14 mouse cellular contexts compared by ENCODE assay signal in the genomic region with DNA sequence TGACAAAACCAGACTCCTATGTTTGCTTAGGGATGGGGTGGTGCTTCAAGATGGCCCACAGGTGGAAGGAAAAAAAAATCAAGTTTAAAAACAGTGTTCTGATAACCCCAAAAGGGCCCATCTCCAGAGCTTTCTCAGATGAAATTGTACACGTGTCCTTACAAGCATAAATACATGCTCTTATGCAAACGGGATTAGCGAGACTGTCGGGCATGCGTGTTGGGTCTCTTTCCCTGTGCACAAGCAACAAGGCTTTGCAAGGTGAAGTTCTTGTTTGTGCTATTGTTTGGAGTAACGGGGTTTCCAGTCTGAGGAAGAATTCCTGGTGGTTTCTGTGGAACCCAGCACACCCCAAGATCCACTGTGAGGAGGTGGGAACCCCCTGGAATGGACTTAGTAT. TPM values are rescaled to one million over a fixed set of nuclear protein-coding genes. Genes with fewer than 3 reads are reported as not detected.
DNase-seq lines count a peak whose midpoint lies in the region; ATAC-seq and TF ChIP-seq lines count a peak whose summit lies in the region.
"Had no signal": no experiment of that assay in that cellular context is flagged by ENCODE, and none has a peak within 500 bp of the region (broad histone marks: within the 10 kb centered on the region; RNA-seq: fewer than 3 reads in every experiment).

No protein-coding gene starts in this region.

- 73% methylated on average over 6 of the region's 6 CpGs for WGBS in forebrain, embryonic 13.5 days
- WGBS in forebrain, embryonic 16.5 days, result 78% methylated on average over 6 of the region's 6 CpGs
- 77% methylated on average over 6 of the region's 6 CpGs for WGBS in hindbrain, embryonic 16.5 days
- 86% methylated on average over 6 of the region's 6 CpGs for WGBS in hindbrain, embryonic 12.5 days
- 51% methylated on average over 6 of the region's 6 CpGs for WGBS in stomach, postnatal 0 days

- no peak for TF ChIP-seq EP300 in stomach, postnatal 0 days (optimal IDR thresholded peaks at IDR 0.05)

- DNase-seq in retina, adult 2 months (ENCODE audit: low read depth, low spot score), result peak; percentile 64
- DNase-seq in retina, postnatal 1 day, result no peak
- no peak for DNase-seq in stomach, postnatal 0 days (ENCODE audit: low spot score)
- no peak for DNase-seq in T-cell, adult 2 months (ENCODE audit: low spot score)
- DNase-seq: gastrocnemius, postnatal 10 days; kidney, postnatal 36 days; lung, postnatal 10 days had no signal

- peak overlapping the region; percentile 21; the same call in 1 of the 2 replicates for H3K4me2 ChIP-seq in forebrain, embryonic 13.5 days
- H3K4me2 ChIP-seq in forebrain, embryonic 16.5 days (ENCODE audit: low read length), result no peak overlapping the region
- peak overlapping the region; percentile 97 for H3K4me2 ChIP-seq in hindbrain, embryonic 16.5 days (ENCODE audit: low read length)
- no peak overlapping the region for H3K4me2 ChIP-seq in hindbrain, embryonic 12.5 days (replicated peaks)
- peak overlapping the region; percentile 86 for H3K4me2 ChIP-seq in stomach, postnatal 0 days (replicated peaks; ENCODE audit: low read depth)

- no peaks in the 10 kb centered on the region for H3K27me3 ChIP-seq in forebrain, embryonic 13.5 days
- no peaks in the 10 kb centered on the region for H3K27me3 ChIP-seq in forebrain, embryonic 16.5 days (replicated peaks; ENCODE audit: control insufficient read depth, insufficient read depth, low read length)
- no peaks in the 10 kb centered on the region for H3K27me3 ChIP-seq in hindbrain, embryonic 16.5 days (replicated peaks; ENCODE audit: control insufficient read depth, insufficient read depth, low read length)
- no peaks in the 10 kb centered on the region for H3K27me3 ChIP-seq in hindbrain, embryonic 12.5 days
- no peaks in the 10 kb centered on the region for H3K27me3 ChIP-seq in stomach, postnatal 0 days (ENCODE audit: control insufficient read depth, insufficient read depth, low read length)
- H3K27me3 ChIP-seq: intestine, embryonic 15.5 days; limb, embryonic 15.5 days had no signal

- ATAC-seq in forebrain, embryonic 13.5 days, result no peak
- no peak for ATAC-seq in forebrain, embryonic 16.5 days
- ATAC-seq in hindbrain, embryonic 16.5 days, result no peak
- ATAC-seq in hindbrain, embryonic 12.5 days (ENCODE audit: low FRiP score), result no peak
- no peak for ATAC-seq in stomach, postnatal 0 days (ENCODE audit: low FRiP score, low TSS enrichment)
- ATAC-seq: intestine, embryonic 15.5 days had no signal

- H3K36me3 ChIP-seq in forebrain, embryonic 13.5 days (ENCODE audit: poor library complexity, severe bottlenecking), result peaks cover 12% of the 10 kb centered on the region
- H3K36me3 ChIP-seq in forebrain, embryonic 16.5 days (ENCODE audit: control insufficient read depth, insufficient read depth), result peaks cover 3% of the 10 kb centered on the region; the same call in 1 of the 2 replicates
- peaks cover 5% of the 10 kb centered on the region for H3K36me3 ChIP-seq in hindbrain, embryonic 16.5 days (ENCODE audit: control insufficient read depth, insufficient read depth, low read length)
- H3K36me3 ChIP-seq in hindbrain, embryonic 12.5 days, result peaks cover 6% of the 10 kb centered on the region
- H3K36me3 ChIP-seq in stomach, postnatal 0 days (ENCODE audit: control insufficient read depth, insufficient read depth, low read length), result 0 out of 2 replicates have a peak, but pooled peaks cover 3% of the 10 kb centered on the region

- no peaks in the 10 kb centered on the region for H3K9me3 ChIP-seq in forebrain, embryonic 13.5 days (replicated peaks)
- no peaks in the 10 kb centered on the region for H3K9me3 ChIP-seq in forebrain, embryonic 16.5 days (ENCODE audit: control insufficient read depth, low read length)
- no peaks in the 10 kb centered on the region for H3K9me3 ChIP-seq in hindbrain, embryonic 16.5 days (ENCODE audit: control insufficient read depth, low read length)
- no peaks in the 10 kb centered on the region for H3K9me3 ChIP-seq in hindbrain, embryonic 12.5 days (replicated peaks)
- H3K9me3 ChIP-seq in stomach, postnatal 0 days (ENCODE audit: control insufficient read depth, low read length), result no peaks in the 10 kb centered on the region
- H3K9me3 ChIP-seq: forebrain, embryonic 10.5 days; intestine, embryonic 15.5 days; limb, embryonic 15.5 days had no signal

- H3K9ac ChIP-seq in forebrain, embryonic 13.5 days, result peak overlapping the region; percentile 37; the same call in 1 of the 2 replicates
- no peak overlapping the region for H3K9ac ChIP-seq in forebrain, embryonic 16.5 days (replicated peaks; ENCODE audit: low read depth, low read length)
- H3K9ac ChIP-seq in hindbrain, embryonic 16.5 days (ENCODE audit: low read depth, low read length), result no peak overlapping the region
- no peak overlapping the region for H3K9ac ChIP-seq in hindbrain, embryonic 12.5 days
- H3K9ac ChIP-seq in stomach, postnatal 0 days (ENCODE audit: low read length), result no peak overlapping the region
- H3K9ac ChIP-seq: intestine, embryonic 15.5 days; limb, embryonic 15.5 days had no signal

- no peak for TF ChIP-seq CTCF in stomach, postnatal 0 days (IDR thresholded peaks at IDR 0.05; ENCODE audit: low read depth)

- no peak overlapping the region for H3K4me3 ChIP-seq in forebrain, embryonic 13.5 days
- H3K4me3 ChIP-seq in forebrain, embryonic 16.5 days (replicated peaks; ENCODE audit: low read length), result no peak overlapping the region
- H3K4me3 ChIP-seq in hindbrain, embryonic 16.5 days (ENCODE audit: low read length), result no peak overlapping the region; the same call in 1 of the 2 replicates
- H3K4me3 ChIP-seq in hindbrain, embryonic 12.5 days, result no peak overlapping the region
- no peak overlapping the region for H3K4me3 ChIP-seq in stomach, postnatal 0 days (ENCODE audit: low read depth, low read length)

- no peak overlapping the region for H3K27ac ChIP-seq in forebrain, embryonic 13.5 days
- H3K27ac ChIP-seq in forebrain, embryonic 16.5 days (ENCODE audit: low read length), result no peak overlapping the region
- H3K27ac ChIP-seq in hindbrain, embryonic 16.5 days (ENCODE audit: low read depth, low read length), result no peak overlapping the region
- H3K27ac ChIP-seq in hindbrain, embryonic 12.5 days, result no peak overlapping the region
- H3K27ac ChIP-seq in stomach, postnatal 0 days (replicated peaks), result 0 out of 2 replicates have a peak overlapping the region, but pooled peaks have one; percentile 13
- H3K27ac ChIP-seq: forebrain, embryonic 10.5 days; intestine, embryonic 15.5 days; limb, embryonic 15.5 days had no signal

- peaks cover 32% of the 10 kb centered on the region for H3K4me1 ChIP-seq in forebrain, embryonic 13.5 days
- H3K4me1 ChIP-seq in forebrain, embryonic 16.5 days (replicated peaks; ENCODE audit: control insufficient read depth, insufficient read depth, low read length), result peaks cover 27% of the 10 kb centered on the region
- peaks cover 30% of the 10 kb centered on the region for H3K4me1 ChIP-seq in hindbrain, embryonic 16.5 days (ENCODE audit: control insufficient read depth, insufficient read depth, low read depth, low read length)
- peaks cover 19% of the 10 kb centered on the region for H3K4me1 ChIP-seq in hindbrain, embryonic 12.5 days
- peaks cover 6% of the 10 kb centered on the region; the same call in 1 of the 2 replicates for H3K4me1 ChIP-seq in stomach, postnatal 0 days (replicated peaks; ENCODE audit: control insufficient read depth, insufficient read depth)

RNA-seq across cellular contexts. Expression of gene Tmem38a, which starts 1.6 kb away (rescaled TPM):
- polyA plus RNA-seq in forebrain, embryonic 13.5 days (2015; fragmentation: Nextera tagmentation; extraction: Ambion mirVana), result 13.3 and 13.5 TPM in 2 replicates
- 18.2 and 19.6 TPM in 2 replicates for polyA plus RNA-seq in forebrain, embryonic 16.5 days (2015; fragmentation: Nextera tagmentation; extraction: Ambion mirVana)
- 41.8 and 42.9 TPM in 2 replicates for polyA plus RNA-seq in hindbrain, embryonic 16.5 days (2015; fragmentation: Nextera tagmentation; extraction: Ambion mirVana)
- polyA plus RNA-seq in hindbrain, embryonic 12.5 days (2016; fragmentation: Nextera tagmentation; extraction: Ambion mirVana), result 14.7 and 14.8 TPM in 2 replicates
- 12.5 and 14.4 TPM in 2 replicates for polyA plus RNA-seq in stomach, postnatal 0 days (2015; fragmentation: Nextera tagmentation; extraction: Ambion mirVana)

RNA-seq across cellular contexts. Expression of gene Smim7, which starts 2.6 kb away (rescaled TPM):
- polyA plus RNA-seq in forebrain, embryonic 13.5 days (2015; fragmentation: Nextera tagmentation; extraction: Ambion mirVana), result 123 and 126 TPM in 2 replicates
- polyA plus RNA-seq in forebrain, embryonic 16.5 days (2015; fragmentation: Nextera tagmentation; extraction: Ambion mirVana), result 129 and 139 TPM in 2 replicates
- polyA plus RNA-seq in hindbrain, embryonic 16.5 days (2015; fragmentation: Nextera tagmentation; extraction: Ambion mirVana), result 123 and 127 TPM in 2 replicates
- polyA plus RNA-seq in hindbrain, embryonic 12.5 days (2016; fragmentation: Nextera tagmentation; extraction: Ambion mirVana), result 121 and 124 TPM in 2 replicates
- 117 and 118 TPM in 2 replicates for polyA plus RNA-seq in stomach, postnatal 0 days (2015; fragmentation: Nextera tagmentation; extraction: Ambion mirVana)

RNA-seq across cellular contexts. Expression of gene Med26, which starts 25.4 kb away (rescaled TPM):
- polyA plus RNA-seq in forebrain, embryonic 13.5 days (2015; fragmentation: Nextera tagmentation; extraction: Ambion mirVana), result 15.5 and 19.4 TPM in 2 replicates
- polyA plus RNA-seq in forebrain, embryonic 16.5 days (2015; fragmentation: Nextera tagmentation; extraction: Ambion mirVana), result 19.9 and 21.6 TPM in 2 replicates
- polyA plus RNA-seq in hindbrain, embryonic 16.5 days (2015; fragmentation: Nextera tagmentation; extraction: Ambion mirVana), result 15.5 and 17.3 TPM in 2 replicates
- 17.7 and 22.0 TPM in 2 replicates for polyA plus RNA-seq in hindbrain, embryonic 12.5 days (2016; fragmentation: Nextera tagmentation; extraction: Ambion mirVana)
- polyA plus RNA-seq in stomach, postnatal 0 days (2015; fragmentation: Nextera tagmentation; extraction: Ambion mirVana), result 7.1 and 7.4 TPM in 2 replicates

Comparison
In these comparisons a context has a peak if more than half of its experiments do, and no peak if none do; other contexts are left out.
1. H3K4me2 ChIP-seq: peak in forebrain, embryonic 13.5 days (single experiment), hindbrain, embryonic 16.5 days (single experiment) and stomach, postnatal 0 days (single experiment); none in forebrain, embryonic 16.5 days (single experiment) and hindbrain, embryonic 12.5 days (single experiment).